Mouse (Mus musculus) thymus, postnatal 0 days (tissue): Measurements from ENCODE around the gene Vmn1r139. TPM values are rescaled to one million over a fixed set of nuclear protein-coding genes. Genes with fewer than 3 reads are reported as not detected.
"Not testable (repeated sequence)": the region's sequence is repeated elsewhere in the genome, so short reads cannot be mapped to it uniquely, and the experiment has no call there.

Experiments
- DNase-seq: peaks from one replicate; pipeline ENCODE4 v3.0.0-alpha.2; 2015; ENCODE audit warnings: low spot score
- polyA plus RNA-seq: library from polyadenylated mRNA; unstranded; fragments of >200 nt; fragmentation: Nextera tagmentation; extraction: Ambion mirVana; gene quantifications from 2 replicates; pipeline ENCODE4 v1.2.1, GENCODE M21; 2015

Vmn1r139 gene
- not detected in 2 replicates for polyA plus RNA-seq

- not testable (repeated sequence) for DNase-seq
Observed at GRCm38 (mm10) chr7:22068757-22069156, at the start of gene Vmn1r139. Gene Vmn1r139, plus strand, starts transcription at chr7:22069057.

GRCm38 (mm10) chr7:22028797-22029196 lies 40.1 kb upstream of the Vmn1r139 start, which contains the start of gene Vmn1r138:
Gene Vmn1r138, minus strand, starts transcription at chr7:22028897.
- not testable (repeated sequence) for DNase-seq

- DNase-seq: not testable (repeated sequence)
Observed at GRCm38 (mm10) chr7:22056205-22056604, 12.7 kb upstream of the Vmn1r139 start, which contains the start of gene Gm6176. Gene Gm6176, minus strand, starts transcription at chr7:22056305.

- not testable (repeated sequence) for DNase-seq
Observed at GRCm38 (mm10) chr7:22118145-22118544, 49.3 kb downstream of the Vmn1r139 start, which contains the start of gene Gm16451. Gene Gm16451, minus strand, starts transcription at chr7:22118245.

GRCm38 (mm10) chr7:22134641-22135040 lies 65.8 kb downstream of the Vmn1r139 start, which contains the start of gene Gm10666:
Gene Gm10666, minus strand, starts transcription at chr7:22134741.
- DNase-seq: not testable (repeated sequence)

Other genes starting within 250 kb of the Vmn1r139 start
- not detected in 2 replicates for gene Vmn1r135, start 236.7 kb upstream of the Vmn1r139 start, polyA plus RNA-seq
- gene Gm5725, start 224.8 kb upstream of the Vmn1r139 start, polyA plus RNA-seq: not detected in 2 replicates
- not detected in 2 replicates for gene Gm5891, start 147.8 kb upstream of the Vmn1r139 start, polyA plus RNA-seq
- gene Vmn1r137, start 74.5 kb upstream of the Vmn1r139 start, polyA plus RNA-seq: not detected in 2 replicates
- gene Vmn1r138, start 40.2 kb upstream of the Vmn1r139 start, polyA plus RNA-seq: not detected in 2 replicates
- not detected in 2 replicates for gene Gm6176, start 12.8 kb upstream of the Vmn1r139 start, polyA plus RNA-seq
- gene Gm16451, start 49.2 kb downstream of the Vmn1r139 start, polyA plus RNA-seq: not detected in 2 replicates
- not detected in 2 replicates for gene Gm10666, start 65.7 kb downstream of the Vmn1r139 start, polyA plus RNA-seq
- gene Vmn1r142, start 95.0 kb downstream of the Vmn1r139 start, polyA plus RNA-seq: not detected in 2 replicates
- not detected in 2 replicates for gene Vmn1r143, start 120.3 kb downstream of the Vmn1r139 start, polyA plus RNA-seq
- gene Gm8653, start 132.2 kb downstream of the Vmn1r139 start, polyA plus RNA-seq: not detected in 2 replicates
- not detected in 2 replicates for gene Gm8453, start 160.4 kb downstream of the Vmn1r139 start, polyA plus RNA-seq